Mouse (Mus musculus) embryonic facial prominence, embryonic 14.5 days (tissue): ENCODE measurements at regions not wholly inside any gene's neighbourhood (a gene's known extent, or its start where the extent isn't known, plus 50 kb on each side); places are given as distances from the start of the nearest gene placed in this dataset.
A peak's percentile ranks its signal among the peaks of the same experiment; 100 is the strongest.

ENCODE experiments used
- ATAC-seq: fragments of 200-750 bp; cut with Nextera tagmentation; 2 replicates; pipeline ENCODE4 v1.8.0; 2017; ENCODE audit warnings: low read depth, moderate number of reproducible peaks, moderate TSS enrichment
- DNase-seq: peaks from one replicate; pipeline ENCODE4 v3.0.0-alpha.2; 2015; ENCODE audit warnings: low spot score
- H3K27ac ChIP-seq: fragments of 300-500 bp; sonication (generic); replicated peaks from 2 replicates; pipeline ENCODE4 v1.5.1; 2014; ENCODE audit warnings: low read depth, mild to moderate bottlenecking, low read length, moderate library complexity
- H3K27me3 ChIP-seq: fragments of 300-500 bp; sonication (generic); replicated peaks from 2 replicates; pipeline ENCODE4 v1.6.1; 2014; ENCODE audit warnings: low read length; ENCODE audit not compliant: control insufficient read depth, insufficient read depth
- H3K36me3 ChIP-seq: fragments of 300-500 bp; sonication (generic); 2 replicates; pipeline ENCODE4 v1.6.1; 2014; ENCODE audit warnings: low read length, mixed read lengths; ENCODE audit not compliant: control insufficient read depth, insufficient read depth
- H3K4me1 ChIP-seq: fragments of 300-500 bp; sonication (generic); 2 replicates; pipeline ENCODE4 v1.6.1; 2014; ENCODE audit warnings: antibody characterized with exemption, low read length; ENCODE audit not compliant: control insufficient read depth, insufficient read depth
- H3K4me2 ChIP-seq: fragments of 300-500 bp; sonication (generic); 2 replicates; pipeline ENCODE4 v1.6.1; 2014; ENCODE audit warnings: low read depth, mild to moderate bottlenecking, low read length, moderate library complexity, mixed read lengths
- H3K4me3 ChIP-seq: fragments of 300-500 bp; sonication (generic); 2 replicates; pipeline ENCODE4 v1.5.1; 2014; ENCODE audit warnings: low read depth, mild to moderate bottlenecking, low read length
- H3K9ac ChIP-seq: fragments of 300-500 bp; sonication (generic); 2 replicates; pipeline ENCODE4 v1.6.1; 2014; ENCODE audit warnings: low read depth, mild to moderate bottlenecking, low read length, moderate library complexity, mixed read lengths
- H3K9me3 ChIP-seq: fragments of 300-500 bp; sonication (generic); 2 replicates; pipeline ENCODE4 v1.6.1; 2016; ENCODE audit warnings: low read length; ENCODE audit not compliant: control insufficient read depth
- WGBS: fragments of 180-500 bp; shearing (Covaris S2); extraction: QIAGEN DNeasy Blood & Tissue Kit; methylation state at CpG from one replicate; pipeline ENCODE4 v1.1.7; 2014; 5-methylcytosine and 5-hydroxymethylcytosine counted together

DNA sequence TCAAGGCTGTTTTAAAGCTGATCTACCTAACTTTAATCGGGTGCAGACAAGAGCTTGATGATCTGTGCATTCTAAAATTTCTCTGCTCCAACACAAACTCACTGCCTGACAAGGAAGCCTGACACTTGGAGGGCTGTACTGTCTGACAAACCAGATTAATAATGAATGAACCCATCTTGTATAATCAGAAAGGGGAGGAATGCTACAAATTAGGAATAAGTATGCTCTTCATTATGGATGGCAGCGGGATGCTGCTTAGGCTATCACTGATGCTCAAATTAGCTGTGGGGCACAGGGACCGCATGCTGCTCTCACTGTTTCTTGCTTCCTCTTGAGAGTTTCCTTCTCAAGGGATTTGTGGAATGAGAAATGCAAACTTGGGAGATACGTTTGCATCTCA is 213.8 kb upstream of the Veph1 start:
- no peak overlapping the region for H3K9ac ChIP-seq

DNA sequence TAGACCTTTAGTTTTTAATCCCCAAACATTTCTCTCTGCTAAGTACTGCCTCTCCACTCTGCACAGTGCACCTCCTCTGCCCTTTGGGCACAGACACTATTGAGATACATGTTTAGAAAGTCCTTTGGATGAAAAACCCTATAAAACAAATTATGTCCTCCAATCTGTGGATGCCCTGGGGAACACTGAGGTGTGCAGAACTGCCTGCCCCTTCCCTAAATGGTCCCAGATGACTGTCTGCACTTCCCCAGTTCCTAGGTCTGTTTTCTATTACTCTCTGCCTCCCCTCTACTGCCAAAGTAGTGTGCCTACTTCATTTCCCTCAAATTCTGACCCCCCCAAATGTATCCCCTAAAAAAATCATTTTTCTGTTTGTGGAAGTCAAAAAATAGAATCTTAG is 209.5 kb upstream of the Veph1 start:
- ATAC-seq (0 out of 2 replicates have a peak, but pooled peaks have one; percentile 15), DNase-seq (no peak)
- Histone ChIP-seq H3K36me3 (no peaks in the 10 kb centered on the region), H3K27me3 (no peaks in the 10 kb centered on the region), H3K4me3 (no peak overlapping the region), H3K9me3 (no peaks in the 10 kb centered on the region), H3K4me2 (no peak overlapping the region), H3K9ac (no peak overlapping the region), H3K4me1 (peaks cover 16% of the 10 kb centered on the region), H3K27ac (no peak overlapping the region)

More for the DNA sequence above, 213.8 kb upstream of the Veph1 start:
- Histone ChIP-seq H3K27me3 (no peaks in the 10 kb centered on the region), H3K27ac (no peak overlapping the region), H3K4me2 (no peak overlapping the region), H3K4me3 (no peak overlapping the region), H3K36me3 (no peaks in the 10 kb centered on the region), H3K9me3 (no peaks in the 10 kb centered on the region), H3K4me1 (peaks cover 19% of the 10 kb centered on the region)
- no peak for ATAC-seq
- DNase-seq = no peak
- WGBS = 57% methylated on average over 4 of the region's 4 CpGs

DNA sequence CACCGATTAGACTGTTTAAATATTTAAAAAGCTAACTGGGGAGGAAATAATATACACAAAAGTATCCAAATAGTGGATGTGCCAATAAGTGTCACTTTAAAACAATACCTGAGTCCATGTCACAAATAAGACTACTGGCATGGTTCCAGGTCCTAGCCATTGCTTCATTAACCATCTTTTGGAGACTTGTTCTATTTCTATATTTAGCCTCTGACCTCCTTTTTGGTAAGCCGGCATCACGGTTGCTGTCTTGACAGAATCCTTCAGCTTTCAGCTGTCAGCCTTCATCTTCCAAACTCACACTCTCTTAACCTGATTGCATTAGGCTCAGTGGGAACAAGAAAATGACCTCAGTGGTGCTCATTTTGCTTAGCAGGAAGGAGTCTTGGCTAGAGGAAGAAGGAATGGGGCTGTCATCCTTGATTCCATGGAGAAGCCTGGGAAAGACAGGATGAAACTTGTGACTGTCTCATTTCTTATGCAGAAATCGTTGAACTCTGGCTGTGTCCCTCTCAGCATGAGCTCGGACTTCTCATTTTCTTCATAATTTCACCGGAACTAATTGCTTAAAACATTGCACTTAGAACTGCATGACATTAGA is 208.9 kb upstream of the Veph1 start:
- H3K4me2 ChIP-seq = no peak overlapping the region
- H3K27ac ChIP-seq = no peak overlapping the region
- H3K9ac ChIP-seq = no peak overlapping the region
- peak; percentile 37 for DNase-seq
- no peaks in the 10 kb centered on the region for H3K27me3 ChIP-seq
- no peaks in the 10 kb centered on the region for H3K9me3 ChIP-seq
- no peak overlapping the region for H3K4me3 ChIP-seq
- ATAC-seq = no peak
- H3K36me3 ChIP-seq = no peaks in the 10 kb centered on the region
- H3K4me1 ChIP-seq = peaks cover 16% of the 10 kb centered on the region
- WGBS = 33% methylated on average over 6 of the region's 6 CpGs

DNA sequence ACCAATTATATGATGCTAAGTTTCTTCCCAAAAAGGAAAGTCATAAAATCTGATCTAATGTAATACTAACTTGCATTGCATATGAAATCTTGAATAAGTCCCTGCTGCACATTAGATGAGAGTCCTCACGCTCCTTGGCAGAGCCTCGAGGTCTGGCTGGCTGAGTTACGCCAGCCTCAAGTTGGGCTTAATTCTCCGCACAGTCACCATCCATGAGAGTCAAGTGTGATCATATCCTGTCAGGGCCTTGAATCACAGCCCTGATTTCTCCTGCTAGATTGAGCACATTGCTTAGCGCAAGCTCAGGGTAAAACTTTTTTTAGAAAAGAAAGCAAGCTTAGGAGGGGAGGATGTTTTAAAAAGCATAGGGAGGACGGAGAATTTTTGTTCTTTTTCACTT is 208.1 kb upstream of the Veph1 start:
- Histone ChIP-seq H3K36me3 (no peaks in the 10 kb centered on the region), H3K9me3 (no peaks in the 10 kb centered on the region), H3K9ac (no peak overlapping the region), H3K4me2 (no peak overlapping the region), H3K4me3 (no peak overlapping the region), H3K27me3 (no peaks in the 10 kb centered on the region), H3K4me1 (peaks cover 16% of the 10 kb centered on the region), H3K27ac (no peak overlapping the region)
- 60% methylated on average over 6 of the region's 6 CpGs for WGBS
- ATAC-seq (no peak), DNase-seq (peak; percentile 41)

DNA sequence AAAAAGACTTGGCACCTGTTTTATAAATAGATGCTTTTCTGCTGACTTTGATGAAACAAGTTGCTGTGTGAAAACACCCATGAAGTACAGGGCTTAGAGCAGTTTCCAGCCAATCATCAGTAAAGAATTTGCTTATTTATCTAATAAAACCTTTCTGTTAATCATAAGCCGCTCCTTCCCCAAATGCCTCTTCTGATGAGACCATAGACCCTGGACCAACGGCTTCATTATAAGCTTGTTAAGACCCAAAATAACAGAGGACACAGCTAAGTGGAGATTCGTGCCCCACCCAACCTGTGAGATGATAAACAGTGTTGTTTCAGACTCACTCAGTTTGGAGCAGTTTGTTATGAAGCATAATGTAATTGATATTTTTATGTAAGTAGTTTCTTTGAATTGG is 207.0 kb upstream of the Veph1 start:
- Histone ChIP-seq H3K9me3 (no peaks in the 10 kb centered on the region), H3K36me3 (no peaks in the 10 kb centered on the region), H3K4me2 (no peak overlapping the region), H3K27me3 (no peaks in the 10 kb centered on the region), H3K4me3 (no peak overlapping the region), H3K27ac (no peak overlapping the region), H3K4me1 (peaks cover 16% of the 10 kb centered on the region), H3K9ac (no peak overlapping the region)
- WGBS = 86% methylated on average over 3 of the region's 3 CpGs
- ATAC-seq = no peak
- no peak for DNase-seq

DNA sequence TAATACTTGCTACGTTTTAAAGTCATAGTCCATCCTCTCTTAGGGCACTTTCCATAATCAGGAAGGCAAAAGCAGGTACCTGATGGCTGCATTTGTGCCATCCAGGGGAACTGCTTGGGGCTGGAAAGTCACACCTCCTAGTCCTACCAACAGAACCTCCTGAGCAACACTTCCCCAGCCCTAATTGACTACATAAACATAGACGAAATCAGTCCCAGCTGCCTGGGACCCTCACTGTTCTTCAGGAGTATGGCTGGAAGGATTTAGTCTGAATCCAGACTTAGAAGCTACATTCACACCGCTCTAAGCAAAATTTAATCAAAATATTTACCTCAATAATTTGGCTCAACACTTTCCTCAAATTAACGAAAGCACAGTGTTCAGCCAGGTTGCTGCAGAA is 205.2 kb upstream of the Veph1 start:
- 51% methylated on average over 4 of the region's 4 CpGs for WGBS
- no peak overlapping the region for H3K4me2 ChIP-seq
- DNase-seq = no peak

DNA sequence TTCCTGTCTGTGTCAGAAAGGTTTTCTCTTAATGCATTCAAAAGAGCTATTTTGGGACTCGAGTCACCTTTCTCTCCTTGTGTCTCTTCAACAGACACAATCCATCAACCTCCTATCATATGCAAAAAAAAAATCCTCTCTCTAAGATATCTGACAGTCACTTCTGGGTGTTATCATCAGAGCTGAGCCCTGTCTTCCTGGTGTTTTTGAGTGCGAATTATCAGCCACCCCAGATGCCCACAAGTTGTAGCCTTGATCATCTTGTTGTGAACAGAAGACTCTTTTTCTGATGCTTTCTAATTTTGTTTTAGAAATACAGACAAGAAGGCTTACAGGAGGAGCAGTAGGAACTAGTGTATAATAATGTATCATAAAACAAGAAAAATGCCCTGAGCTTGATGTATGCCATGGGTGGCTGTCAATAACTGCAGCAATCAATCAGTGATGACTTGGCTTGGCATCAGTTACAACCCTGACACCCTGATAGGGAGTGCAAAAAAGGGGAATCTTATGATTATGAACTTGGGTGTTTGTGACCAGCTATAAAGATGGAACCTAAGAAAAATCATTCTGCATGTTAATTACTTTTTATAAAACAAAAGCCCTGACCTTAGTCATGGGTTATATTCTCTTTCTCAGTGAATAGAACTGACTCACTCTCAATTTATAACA is 197.9 kb upstream of the Veph1 start:
- Histone ChIP-seq H3K27ac (no peak overlapping the region), H3K9ac (no peak overlapping the region), H3K27me3 (no peaks in the 10 kb centered on the region), H3K4me1 (no peaks in the 10 kb centered on the region), H3K4me2 (no peak overlapping the region), H3K4me3 (no peak overlapping the region), H3K36me3 (no peaks in the 10 kb centered on the region), H3K9me3 (no peaks in the 10 kb centered on the region)
- DNase-seq (no peak), ATAC-seq (no peak)
- 62% methylated on average over 2 of the region's 2 CpGs for WGBS

More for the DNA sequence above, 205.2 kb upstream of the Veph1 start:
- Histone ChIP-seq H3K4me1 (peaks cover 14% of the 10 kb centered on the region), H3K9ac (no peak overlapping the region), H3K4me3 (no peak overlapping the region), H3K27ac (no peak overlapping the region), H3K9me3 (no peaks in the 10 kb centered on the region), H3K36me3 (no peaks in the 10 kb centered on the region), H3K27me3 (no peaks in the 10 kb centered on the region)
- ATAC-seq = no peak

DNA sequence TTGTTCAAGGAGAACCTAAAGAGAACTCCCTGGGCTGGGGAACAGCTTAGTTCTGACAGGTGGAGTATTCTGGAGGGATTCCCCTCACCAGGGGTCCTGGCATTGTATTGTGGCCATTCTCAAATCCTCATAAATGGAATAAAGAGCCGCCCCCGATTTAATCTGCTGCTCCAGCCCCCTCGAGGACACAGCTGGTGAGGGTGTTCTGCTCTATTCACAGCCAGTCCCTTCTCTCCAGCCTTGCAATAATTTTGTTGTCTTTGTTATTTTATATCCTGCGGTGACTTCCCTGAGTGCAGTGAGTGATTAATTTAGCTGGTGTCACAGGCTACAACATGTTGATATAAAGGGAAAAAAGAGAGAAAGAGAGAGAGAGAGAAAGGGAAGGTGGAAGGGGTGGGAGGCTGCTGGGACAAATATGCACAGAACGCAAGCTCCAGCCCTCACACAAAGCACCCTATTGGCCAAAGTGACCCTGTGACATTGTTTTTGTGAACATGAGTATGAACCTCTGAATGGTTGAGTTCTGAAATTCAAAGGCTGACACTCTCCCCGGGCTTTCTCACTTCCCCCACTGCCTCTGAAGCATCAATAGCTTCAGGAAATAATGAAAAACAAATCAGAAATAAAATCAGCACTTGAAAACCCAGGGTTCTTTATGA is 194.2 kb upstream of the Veph1 start:
- DNase-seq = no peak
- ATAC-seq = no peak

DNA sequence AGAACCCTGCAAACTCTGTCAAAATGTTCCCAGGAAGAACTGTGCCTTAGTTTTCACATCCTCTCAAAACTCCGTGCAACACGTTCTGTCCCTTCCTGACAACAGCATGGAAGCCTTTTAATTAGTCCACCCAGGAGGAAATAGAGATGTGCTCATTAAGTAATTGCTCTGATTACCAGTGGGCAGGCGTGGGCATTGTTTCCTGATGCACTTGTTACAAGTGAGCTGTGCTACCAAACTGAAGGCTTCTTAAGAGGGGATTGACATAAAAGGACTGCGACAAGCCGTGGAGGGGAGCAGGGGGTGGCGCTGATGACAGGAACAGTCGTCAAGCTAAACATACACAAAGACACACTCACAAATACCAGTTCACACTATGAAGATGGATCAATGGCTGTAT is 192.1 kb upstream of the Veph1 start:
- no peaks in the 10 kb centered on the region for H3K4me1 ChIP-seq
- WGBS = 70% methylated on average over 7 of the region's 7 CpGs
- no peak for ATAC-seq
- H3K4me2 ChIP-seq = no peak overlapping the region
- no peaks in the 10 kb centered on the region for H3K27me3 ChIP-seq
- no peaks in the 10 kb centered on the region for H3K9me3 ChIP-seq
- no peaks in the 10 kb centered on the region for H3K36me3 ChIP-seq
- H3K9ac ChIP-seq = no peak overlapping the region
- H3K4me3 ChIP-seq = no peak overlapping the region
- H3K27ac ChIP-seq = no peak overlapping the region
- no peak for DNase-seq

More for the DNA sequence above, 194.2 kb upstream of the Veph1 start:
- H3K4me3 ChIP-seq = no peak overlapping the region
- H3K4me2 ChIP-seq = no peak overlapping the region
- H3K27ac ChIP-seq = no peak overlapping the region
- WGBS = 42% methylated on average over 6 of the region's 6 CpGs
- H3K27me3 ChIP-seq = no peaks in the 10 kb centered on the region
- H3K36me3 ChIP-seq = no peaks in the 10 kb centered on the region
- no peak overlapping the region for H3K9ac ChIP-seq
- no peaks in the 10 kb centered on the region for H3K9me3 ChIP-seq
- no peaks in the 10 kb centered on the region for H3K4me1 ChIP-seq
